Mouse (Mus musculus) embryo, embryonic 11 days (tissue): ENCODE data around the gene Wdr48.

Source experiments
- DNase-seq: peaks from one replicate; pipeline ENCODE4 v3.0.0-alpha.2; 2015

The Wdr48 gene

GRCm38 (mm10) chr9:119894339-119895009 lies at the start of gene Wdr48:
TSS of gene Wdr48 (plus strand) at chr9:119894878.
- DNase-seq = peak; percentile 100

GRCm38 (mm10) chr9:119847187-119847586 lies 47.5 kb upstream of the Wdr48 start:
- no peak for DNase-seq

- no peak for DNase-seq
These were observed 46.0 kb upstream of the Wdr48 start for GRCm38 (mm10) chr9:119848671-119849070.

GRCm38 (mm10) chr9:119849214-119849613 lies 45.5 kb upstream of the Wdr48 start:
- no peak for DNase-seq

GRCm38 (mm10) chr9:119852347-119853030 lies 42.2 kb upstream of the Wdr48 start:
- DNase-seq = peak; percentile 31

GRCm38 (mm10) chr9:119853071-119853846 lies 41.4 kb upstream of the Wdr48 start:
- DNase-seq = no peak

GRCm38 (mm10) chr9:119854170-119854569 lies 40.5 kb upstream of the Wdr48 start:
- no peak for DNase-seq

GRCm38 (mm10) chr9:119887144-119887901 lies 7.4 kb upstream of the Wdr48 start:
- DNase-seq = no peak

- DNase-seq = peak; percentile 39
These were observed 5.8 kb upstream of the Wdr48 start for GRCm38 (mm10) chr9:119888843-119889246.

- peak; percentile 7 for DNase-seq
These were observed 5.2 kb upstream of the Wdr48 start for GRCm38 (mm10) chr9:119889446-119889845.

GRCm38 (mm10) chr9:119890692-119891091 lies 4.0 kb upstream of the Wdr48 start:
- DNase-seq = peak; percentile 46

GRCm38 (mm10) chr9:119893881-119894280 lies 797 bp upstream of the Wdr48 start:
- no peak for DNase-seq

GRCm38 (mm10) chr9:119895040-119895721 lies 503 bp downstream of the Wdr48 start:
- peak; percentile 36 for DNase-seq

- DNase-seq = no peak
These were observed 4.8 kb downstream of the Wdr48 start for GRCm38 (mm10) chr9:119899446-119899845.

GRCm38 (mm10) chr9:119902410-119903151 lies 7.9 kb downstream of the Wdr48 start:
- DNase-seq = no peak

GRCm38 (mm10) chr9:119908708-119909107 lies 14.0 kb downstream of the Wdr48 start:
- no peak for DNase-seq

GRCm38 (mm10) chr9:119909931-119910330 lies 15.3 kb downstream of the Wdr48 start:
- no peak for DNase-seq

GRCm38 (mm10) chr9:119913087-119913838 lies 18.6 kb downstream of the Wdr48 start:
- DNase-seq = peak; percentile 23

GRCm38 (mm10) chr9:119919858-119920257 lies 25.2 kb downstream of the Wdr48 start:
- DNase-seq = no peak

GRCm38 (mm10) chr9:119923462-119923861 lies 28.8 kb downstream of the Wdr48 start:
- no peak for DNase-seq
